Mouse (Mus musculus) olfactory bulb, adult 2 months (tissue): ENCODE data around the gene Fnbp1. TPM values are rescaled to one million over a fixed set of nuclear protein-coding genes. Genes with fewer than 3 reads are reported as not detected.

ENCODE experiments used
- H3K27ac ChIP-seq: fragments of 200-500 bp; 2 replicates; pipeline ENCODE4 v1.5.1; 2012; ENCODE audit warnings: low read depth, low read length; ENCODE audit not compliant: insufficient read depth
- H3K4me1 ChIP-seq: fragments of 200-500 bp; 2 replicates; pipeline ENCODE4 v1.6.1; 2012; ENCODE audit warnings: low read length; ENCODE audit not compliant: control insufficient read depth, insufficient read depth
- H3K4me3 ChIP-seq: fragments of 200-500 bp; 2 replicates; pipeline ENCODE4 v1.5.1; 2012; ENCODE audit warnings: mild to moderate bottlenecking, low read depth, low read length, moderate library complexity; ENCODE audit not compliant: insufficient read depth
- CTCF ChIP-seq: fragments of 200-500 bp; IDR thresholded peaks from 2 replicates; pipeline ENCODE4 v1.5.1; 2012; ENCODE audit warnings: low read depth, mild to moderate bottlenecking, low read length, moderate library complexity; ENCODE audit not compliant: insufficient read depth
- POLR2A ChIP-seq: fragments of 200-500 bp; IDR thresholded peaks from 2 replicates; pipeline ENCODE4 v1.6.1; 2012; ENCODE audit warnings: mild to moderate bottlenecking, low read depth, low read length, moderate library complexity; ENCODE audit not compliant: insufficient read depth
- WGBS: fragments of 180-500 bp; shearing (Covaris S2); methylation state at CpG from one replicate; pipeline ENCODE4 v1.1.7; 2018; 5-methylcytosine and 5-hydroxymethylcytosine counted together
- polyA plus RNA-seq: library from polyadenylated mRNA; stranded (reverse); fragments of >200 nt; gene quantifications from 2 replicates; pipeline ENCODE4 v1.2.4, GENCODE M21; 2012; ENCODE audit warnings: low replicate concordance; ENCODE audit not compliant: missing spikeins, insufficient read depth, insufficient read length

The Fnbp1 gene
- polyA plus RNA-seq, 1 experiment = 1,096 TPM

DNA sequence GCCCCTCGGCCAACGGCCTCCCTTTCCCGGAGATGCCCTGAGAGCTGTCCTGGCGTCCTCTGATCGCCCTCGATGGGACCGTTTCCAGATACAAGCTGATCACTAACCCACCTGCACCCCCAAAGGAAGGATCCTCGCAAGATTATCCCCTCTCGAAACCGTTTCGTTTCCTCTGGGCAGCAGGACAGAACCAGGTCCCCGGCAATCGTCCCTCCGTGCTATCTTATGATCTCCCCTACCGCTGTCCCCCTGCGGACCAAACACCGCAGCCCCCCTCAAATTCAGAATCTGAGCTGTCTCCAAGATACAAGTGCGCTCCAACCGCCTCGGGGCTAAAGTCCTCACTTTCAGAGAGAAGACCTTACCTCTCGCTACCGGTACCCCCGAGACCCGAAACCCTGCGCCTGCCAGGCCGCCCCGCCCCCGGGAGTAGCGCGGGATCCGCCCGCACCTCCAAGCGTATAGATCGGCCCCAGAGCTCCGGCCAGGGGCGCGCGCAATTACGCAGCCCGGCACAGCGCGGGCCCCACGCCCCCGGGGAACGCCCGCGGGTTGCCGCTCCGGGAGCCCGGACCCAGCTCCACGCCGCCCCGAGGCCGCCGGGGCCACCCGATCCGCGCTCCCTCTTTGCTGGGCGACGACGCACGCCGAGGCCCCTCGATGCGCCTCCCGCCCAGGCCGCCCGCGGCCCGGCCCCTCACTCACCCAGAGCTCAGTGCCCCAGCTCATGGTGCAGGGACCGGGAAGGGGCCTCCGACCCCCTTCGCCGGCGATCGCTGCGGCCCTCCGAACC, 538 bp downstream of the Fnbp1 start:
- no peak for TF ChIP-seq POLR2A
- TF ChIP-seq CTCF = no peak
- H3K27ac ChIP-seq = 0 out of 2 replicates have a peak overlapping the region, but pooled peaks have one; percentile 47
- WGBS = under 1% methylated on average over 78 of the region's 78 CpGs
- peak overlapping the region; percentile 85 for H3K4me3 ChIP-seq
- peaks cover 13% of the 10 kb centered on the region for H3K4me1 ChIP-seq

DNA sequence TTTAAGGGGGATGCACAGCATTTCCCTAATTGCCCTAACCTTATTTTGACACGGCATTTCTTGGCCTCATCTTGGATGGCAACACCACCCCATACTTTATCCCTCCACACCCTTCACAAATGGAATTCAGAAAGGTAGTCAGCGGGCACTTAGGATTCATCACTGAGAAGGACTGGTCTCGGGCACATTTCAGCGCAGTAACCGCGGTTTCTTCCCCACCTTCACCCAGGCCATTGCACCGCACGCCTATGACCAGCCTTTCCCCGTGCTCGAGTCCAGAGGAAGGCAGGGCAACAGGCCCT, 1.1 kb downstream of the Fnbp1 start:
- TF ChIP-seq POLR2A = no peak
- TF ChIP-seq CTCF = no peak
- 15% methylated on average over 10 of the region's 10 CpGs for WGBS
- Histone ChIP-seq H3K4me3 (peak overlapping the region; percentile 85), H3K27ac (0 out of 2 replicates have a peak overlapping the region, but pooled peaks have one; percentile 47), H3K4me1 (peaks cover 14% of the 10 kb centered on the region)

GRCm38 (mm10) chr2:31139991-31140771, 1.6 kb downstream of the Fnbp1 start:
- Histone ChIP-seq H3K27ac (no peak overlapping the region), H3K4me3 (no peak overlapping the region), H3K4me1 (peaks cover 17% of the 10 kb centered on the region)
- no peak for TF ChIP-seq POLR2A
- no peak for TF ChIP-seq CTCF
- 68% methylated on average over 12 of the region's 12 CpGs for WGBS

GRCm38 (mm10) chr2:31139174-31139632, 2.6 kb downstream of the Fnbp1 start:
- Histone ChIP-seq H3K4me1 (peaks cover 17% of the 10 kb centered on the region), H3K4me3 (no peak overlapping the region), H3K27ac (no peak overlapping the region)
- 78% methylated on average over 10 of the region's 10 CpGs for WGBS
- TF ChIP-seq CTCF (no peak), POLR2A (no peak)

DNA sequence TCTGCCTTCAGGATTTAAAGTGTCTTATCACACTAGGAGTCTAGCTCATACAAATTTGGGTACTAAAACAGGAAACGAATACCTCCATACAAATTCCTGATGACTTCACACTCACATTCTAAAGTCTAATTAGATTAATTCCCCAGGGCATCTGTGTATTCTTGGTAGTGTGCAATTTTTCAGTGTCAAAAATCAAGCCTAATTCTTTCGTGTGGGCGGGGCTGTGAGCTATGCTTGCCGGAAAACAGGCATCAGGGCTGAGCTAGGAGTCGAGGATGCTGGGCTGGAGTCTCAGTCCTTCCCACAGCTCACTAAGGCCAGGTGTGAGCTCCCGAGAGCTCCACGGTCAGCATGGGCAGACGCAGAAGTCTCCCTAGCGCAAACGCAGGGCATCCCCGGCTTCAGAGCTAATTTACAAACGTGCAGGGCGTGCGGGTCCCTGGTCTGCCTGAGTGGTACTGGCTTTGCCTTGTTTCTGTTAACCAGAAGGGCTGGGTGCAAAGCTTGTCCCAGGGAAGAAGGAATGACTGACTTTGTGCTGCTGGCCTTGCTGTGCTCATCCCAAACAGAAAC, 4.7 kb downstream of the Fnbp1 start:
- Histone ChIP-seq H3K4me3 (no peak overlapping the region), H3K4me1 (peaks cover 17% of the 10 kb centered on the region), H3K27ac (no peak overlapping the region)
- 49% methylated on average over 14 of the region's 14 CpGs for WGBS
- TF ChIP-seq CTCF = no peak
- no peak for TF ChIP-seq POLR2A

- H3K27ac ChIP-seq = no peak overlapping the region
- 49% methylated on average over 13 of the region's 13 CpGs for WGBS
- H3K4me3 ChIP-seq = no peak overlapping the region
- peaks cover 17% of the 10 kb centered on the region for H3K4me1 ChIP-seq
- no peak for TF ChIP-seq CTCF
- no peak for TF ChIP-seq POLR2A
Measured at GRCm38 (mm10) chr2:31136338-31136737, 5.5 kb downstream of the Fnbp1 start.

GRCm38 (mm10) chr2:31135512-31135931, 6.3 kb downstream of the Fnbp1 start:
- TF ChIP-seq CTCF = no peak
- TF ChIP-seq POLR2A = no peak
- Histone ChIP-seq H3K27ac (no peak overlapping the region), H3K4me3 (no peak overlapping the region)

GRCm38 (mm10) chr2:31133981-31134380, 7.8 kb downstream of the Fnbp1 start:
- Histone ChIP-seq H3K4me1 (peaks cover 23% of the 10 kb centered on the region), H3K27ac (no peak overlapping the region), H3K4me3 (no peak overlapping the region)
- 69% methylated on average over 4 of the region's 4 CpGs for WGBS
- TF ChIP-seq CTCF = no peak
- no peak for TF ChIP-seq POLR2A

More at GRCm38 (mm10) chr2:31135512-31135931, 6.3 kb downstream of the Fnbp1 start:
- WGBS = 87% methylated on average over 13 of the region's 13 CpGs
- H3K4me1 ChIP-seq = peaks cover 17% of the 10 kb centered on the region
